Mouse (Mus musculus): ENCODE results near the gene Daw1.

DNA sequence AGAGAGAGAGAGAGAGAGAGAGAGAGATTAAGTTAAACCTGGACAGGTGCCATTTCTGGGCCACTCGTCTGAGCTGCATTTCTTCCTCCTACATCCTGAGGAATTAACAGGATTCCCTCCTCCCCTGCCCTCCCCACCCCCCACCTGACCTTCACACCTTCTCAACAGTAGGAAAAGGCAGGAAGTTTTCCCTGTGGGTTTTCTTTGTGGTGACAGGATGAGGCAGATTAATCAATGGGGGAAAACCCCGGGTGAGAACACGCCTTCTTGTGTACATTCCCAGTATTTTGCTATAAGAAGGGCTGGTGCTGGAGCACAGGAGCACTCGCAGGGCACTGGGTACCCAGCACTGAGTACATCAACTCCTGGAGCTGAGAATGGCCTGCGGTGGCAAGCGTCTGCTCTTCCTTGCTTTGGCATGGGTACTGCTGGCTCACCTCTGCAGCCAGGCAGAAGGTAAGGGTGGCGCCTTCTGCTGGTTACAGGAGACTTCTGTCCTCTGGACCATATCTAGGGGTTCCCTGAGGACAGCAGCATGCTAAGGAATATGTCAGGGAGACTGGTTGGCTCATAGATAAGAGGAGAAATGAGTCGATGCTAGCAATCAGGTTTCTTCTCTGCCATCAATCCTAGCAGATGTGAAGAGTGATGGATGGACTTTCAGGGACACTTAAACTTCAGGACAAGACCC lies 43.0 kb upstream of the Daw1 start, which contains the start of gene Ccl20:
- TF ChIP-seq CTCF (IDR thresholded peaks at IDR 0.05; ENCODE audit: low read depth) (no peak), EP300 (IDR thresholded peaks at IDR 0.05; ENCODE audit: low read depth) (no peak)

Measured in heart, postnatal 0 days (tissue).